Mouse (Mus musculus) lung, adult 10 weeks (tissue): ENCODE data around the gene Slc7a3. TPM values are rescaled to one million over a fixed set of nuclear protein-coding genes. Genes with fewer than 3 reads are reported as not detected.

Experiments used
- polyA plus RNA-seq: library from polyadenylated mRNA; stranded (reverse); fragments of 350-450 nt; fragmentation: Illumina TruSeq; extraction: RNeasy Lipid Tissue Mini Kit (QIAGEN cat#74804); gene quantifications from one replicate; pipeline ENCODE4 v1.2.3, GENCODE M21; 2014; ENCODE audit warnings: low read depth, low replicate concordance; ENCODE audit not compliant: insufficient read depth

Slc7a3 gene
- 0.27 TPM for polyA plus RNA-seq

DNA sequence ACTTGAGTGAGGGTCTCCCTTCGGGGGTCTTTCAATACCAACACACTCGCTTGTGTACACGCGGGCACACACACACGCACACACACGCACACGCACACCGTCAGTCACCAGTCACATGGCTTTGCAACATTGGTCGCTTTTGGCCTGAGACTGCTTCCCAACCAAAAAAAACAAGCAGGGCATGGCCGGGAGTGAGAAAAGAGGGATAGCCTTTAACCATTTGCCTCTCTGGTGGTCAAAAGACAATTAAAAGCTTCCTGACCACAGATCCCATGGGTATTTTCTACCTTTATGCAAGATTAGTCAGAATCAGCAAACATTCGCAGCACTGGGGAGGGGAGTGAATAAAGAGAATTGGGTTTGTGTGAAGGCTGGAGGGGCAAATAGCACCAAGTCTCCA is at the start of gene Slc7a3:
Gene Slc7a3 (minus strand): TSS at position 101 of the 400 bp plus-strand sequence.

DNA sequence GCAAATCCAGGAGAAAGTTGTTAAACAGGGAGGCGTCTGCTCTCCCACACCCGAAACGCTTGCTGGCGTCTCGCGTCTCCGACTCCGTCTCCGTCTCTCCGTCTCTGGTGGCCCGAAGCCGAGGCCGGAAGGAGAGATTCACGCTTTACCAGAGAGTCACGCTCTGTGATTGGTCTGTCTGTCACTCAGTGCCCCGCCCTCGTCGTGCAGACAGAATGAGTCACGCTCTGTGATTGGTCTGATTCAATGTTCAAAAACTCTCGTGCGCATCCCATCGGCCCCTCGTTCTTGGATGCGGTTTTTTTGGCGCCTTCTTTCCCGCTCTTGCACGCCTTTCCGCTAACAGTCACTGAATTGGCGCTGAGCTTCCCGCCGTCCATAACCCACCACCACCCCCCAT is 26.3 kb downstream of the Slc7a3 start, which contains the start of gene Tex11:
Gene Tex11 (minus strand): TSS at position 127 of the 400 bp plus-strand sequence.

Other genes with a start within 250 kb of the Slc7a3 start
- gene Tex11, start 26.4 kb downstream of the Slc7a3 start, polyA plus RNA-seq, result 0.93 TPM
- gene Snx12, start 136.5 kb upstream of the Slc7a3 start, polyA plus RNA-seq, result 21.6 TPM
- gene Foxo4, start 168.5 kb upstream of the Slc7a3 start, polyA plus RNA-seq, result 21.7 TPM
- gene Gm614, start 178.0 kb upstream of the Slc7a3 start, polyA plus RNA-seq, result not detected
- gene Il2rg, start 182.2 kb upstream of the Slc7a3 start, polyA plus RNA-seq, result 51.9 TPM
- not detected for gene Gm20489, start 183.0 kb upstream of the Slc7a3 start, polyA plus RNA-seq
- gene Med12, start 188.0 kb upstream of the Slc7a3 start, polyA plus RNA-seq, result 23.8 TPM
- 0.09 TPM for gene Nlgn3, start 213.1 kb upstream of the Slc7a3 start, polyA plus RNA-seq